Mouse (Mus musculus) limb, embryonic 12.5 days (tissue): ENCODE measurements at regions not wholly inside any gene's neighbourhood (a gene's known extent, or its start where the extent isn't known, plus 50 kb on each side); places are given as distances from the start of the nearest gene placed in this dataset.
A peak's percentile ranks its signal among the peaks of the same experiment; 100 is the strongest.

Experiments
- ATAC-seq: fragments of 200-750 bp; cut with Nextera tagmentation; 2 replicates; pipeline ENCODE4 v1.8.0; 2017; ENCODE audit warnings: low read depth, moderate TSS enrichment; ENCODE audit not compliant: insufficient number of reproducible peaks, insufficient read depth, low FRiP score, low TSS enrichment
- H3K27ac ChIP-seq: fragments of 300-500 bp; sonication (generic); 2 replicates; pipeline ENCODE4 v1.5.1; 2016; ENCODE audit warnings: mild to moderate bottlenecking, moderate library complexity
- H3K27me3 ChIP-seq: fragments of 300-500 bp; sonication (generic); 2 replicates; pipeline ENCODE4 v1.6.1; 2016; ENCODE audit warnings: mild to moderate bottlenecking, moderate library complexity
- H3K36me3 ChIP-seq: fragments of 300-500 bp; sonication (generic); 2 replicates; pipeline ENCODE4 v1.6.1; 2016; ENCODE audit warnings: mild to moderate bottlenecking, moderate library complexity
- H3K4me1 ChIP-seq: fragments of 300-500 bp; sonication (generic); replicated peaks from 2 replicates; pipeline ENCODE4 v1.6.1; 2016
- H3K4me2 ChIP-seq: fragments of 300-500 bp; sonication (generic); 2 replicates; pipeline ENCODE4 v1.6.1; 2016; ENCODE audit warnings: mild to moderate bottlenecking, moderate library complexity
- H3K4me3 ChIP-seq: fragments of 300-500 bp; sonication (generic); replicated peaks from 2 replicates; pipeline ENCODE4 v1.5.1; 2016; ENCODE audit warnings: mild to moderate bottlenecking
- H3K9ac ChIP-seq: fragments of 300-500 bp; sonication (generic); replicated peaks from 2 replicates; pipeline ENCODE4 v1.6.1; 2016; ENCODE audit warnings: mild to moderate bottlenecking, moderate library complexity
- H3K9me3 ChIP-seq: fragments of 300-500 bp; sonication (generic); 2 replicates; pipeline ENCODE4 v1.6.1; 2016; ENCODE audit warnings: mild to moderate bottlenecking, moderate library complexity
- WGBS: fragments of 180-500 bp; shearing (Covaris S2); methylation state at CpG from one replicate; pipeline ENCODE4 v1.1.7; 2016; 5-methylcytosine and 5-hydroxymethylcytosine counted together

- no peaks in the 10 kb centered on the region for H3K36me3 ChIP-seq
- no peak overlapping the region for H3K4me3 ChIP-seq
- no peak overlapping the region for H3K9ac ChIP-seq
- 61% methylated on average over 2 of the region's 2 CpGs for WGBS
- peaks cover 43% of the 10 kb centered on the region for H3K27me3 ChIP-seq
- H3K9me3 ChIP-seq = no peaks in the 10 kb centered on the region
- H3K4me1 ChIP-seq = no peaks in the 10 kb centered on the region
- H3K4me2 ChIP-seq = no peak overlapping the region
- no peak for ATAC-seq
- no peak overlapping the region for H3K27ac ChIP-seq
These were observed 201.3 kb downstream of the Drd1 start for GRCm38 (mm10) chr13:53854196-53854595.

DNA sequence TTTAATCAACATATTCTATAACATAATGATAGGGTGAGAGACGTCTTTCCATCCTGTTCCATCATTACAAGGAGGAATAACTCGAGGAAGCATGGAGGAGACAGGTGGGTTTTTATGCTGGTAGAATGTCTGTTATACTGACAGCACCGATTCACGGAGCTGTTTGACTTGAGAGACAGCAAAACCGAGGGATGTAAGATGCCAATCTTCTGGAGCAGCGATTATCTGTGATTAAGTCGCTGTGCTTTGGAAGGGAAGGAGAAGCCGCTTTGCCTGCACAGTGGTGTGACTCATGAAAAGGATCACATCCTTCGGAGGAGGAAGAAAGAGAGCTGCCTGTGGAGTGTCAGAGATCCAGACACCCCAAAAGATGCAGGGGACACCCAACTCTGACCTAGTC is 205.4 kb downstream of the Drd1 start:
- no peaks in the 10 kb centered on the region for H3K9me3 ChIP-seq
- no peak overlapping the region for H3K27ac ChIP-seq
- WGBS = 81% methylated on average over 9 of the region's 9 CpGs
- H3K36me3 ChIP-seq = no peaks in the 10 kb centered on the region
- no peak overlapping the region for H3K4me2 ChIP-seq
- H3K27me3 ChIP-seq = peaks cover 21% of the 10 kb centered on the region
- no peak overlapping the region for H3K4me3 ChIP-seq
- H3K4me1 ChIP-seq = no peaks in the 10 kb centered on the region
- no peak overlapping the region for H3K9ac ChIP-seq
- no peak for ATAC-seq

GRCm38 (mm10) chr13:53846221-53846620 is 209.3 kb downstream of the Drd1 start:
- Histone ChIP-seq H3K4me1 (no peaks in the 10 kb centered on the region), H3K4me3 (no peak overlapping the region), H3K9ac (no peak overlapping the region), H3K4me2 (no peak overlapping the region), H3K36me3 (no peaks in the 10 kb centered on the region), H3K27me3 (0 out of 2 replicates have a peak, but pooled peaks cover 12% of the 10 kb centered on the region), H3K9me3 (no peaks in the 10 kb centered on the region), H3K27ac (no peak overlapping the region)
- WGBS = 89% methylated on average over 5 of the region's 5 CpGs
- ATAC-seq = no peak

DNA sequence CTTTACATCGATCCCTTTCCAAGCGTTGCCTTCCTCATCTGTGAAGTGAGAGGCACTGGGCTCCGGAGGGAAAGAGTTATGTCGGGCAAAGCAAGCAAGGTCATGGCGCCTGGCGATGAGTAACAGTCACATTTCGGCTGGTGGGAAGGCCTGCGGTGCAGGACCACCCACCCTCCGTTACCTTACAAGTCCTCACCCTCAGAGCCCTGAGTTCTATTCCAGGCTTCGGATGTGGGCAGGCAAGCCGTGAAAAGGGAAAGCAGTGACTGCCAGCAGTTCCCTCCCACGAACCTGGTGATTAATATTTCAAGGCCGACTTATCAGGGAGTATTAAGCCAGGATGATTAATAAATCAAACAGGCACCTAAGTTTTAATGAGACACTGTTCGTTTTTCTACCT is 209.7 kb downstream of the Drd1 start:
- H3K36me3 ChIP-seq = no peaks in the 10 kb centered on the region
- no peak for ATAC-seq

DNA sequence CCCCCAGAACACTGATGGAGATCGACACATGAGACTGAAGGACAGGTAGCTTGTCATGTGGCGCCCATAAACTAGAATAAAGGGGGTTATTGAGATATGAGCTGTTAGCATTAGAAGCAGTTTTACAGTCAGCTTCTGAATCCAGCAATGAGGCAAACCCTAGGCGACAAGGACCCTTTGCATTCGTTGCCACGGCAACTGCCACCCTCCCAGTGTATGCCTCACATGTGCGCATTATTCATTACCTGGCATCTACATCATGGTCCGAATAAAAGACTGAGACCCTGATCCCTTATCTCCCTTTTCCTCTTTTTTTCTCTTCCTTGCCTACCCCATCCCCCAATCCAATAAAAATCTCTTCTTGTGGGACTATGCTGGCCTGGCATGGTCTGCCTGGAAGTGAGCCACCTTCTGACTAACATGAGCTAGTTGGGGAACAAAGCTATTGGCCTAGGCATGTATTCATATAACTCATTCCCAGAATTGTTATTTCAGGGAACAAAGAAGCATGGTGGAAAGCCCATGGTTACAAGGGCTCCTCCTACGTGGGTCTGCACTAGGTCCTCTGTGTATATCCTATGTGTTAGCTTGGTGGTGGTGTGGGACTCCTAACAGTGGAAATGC is 229.4 kb downstream of the Drd1 start:
- no peaks in the 10 kb centered on the region for H3K4me1 ChIP-seq
- H3K27me3 ChIP-seq = peaks cover 14% of the 10 kb centered on the region; the same call in 1 of the 2 replicates
- 73% methylated on average over 8 of the region's 8 CpGs for WGBS
- H3K27ac ChIP-seq = no peak overlapping the region
- no peaks in the 10 kb centered on the region; the same call in 1 of the 2 replicates for H3K9me3 ChIP-seq
- no peaks in the 10 kb centered on the region for H3K36me3 ChIP-seq
- H3K4me3 ChIP-seq = no peak overlapping the region
- no peak overlapping the region for H3K9ac ChIP-seq
- no peak overlapping the region for H3K4me2 ChIP-seq
- no peak for ATAC-seq

More for the DNA sequence above, 209.7 kb downstream of the Drd1 start:
- H3K4me2 ChIP-seq = no peak overlapping the region
- 81% methylated on average over 14 of the region's 14 CpGs for WGBS
- no peaks in the 10 kb centered on the region for H3K9me3 ChIP-seq
- no peak overlapping the region for H3K4me3 ChIP-seq
- H3K27ac ChIP-seq = no peak overlapping the region
- 0 out of 2 replicates have a peak, but pooled peaks cover 12% of the 10 kb centered on the region for H3K27me3 ChIP-seq
- H3K9ac ChIP-seq = no peak overlapping the region
- H3K4me1 ChIP-seq = no peaks in the 10 kb centered on the region

- H3K36me3 ChIP-seq = no peaks in the 10 kb centered on the region
- 87% methylated on average over 8 of the region's 8 CpGs for WGBS
- no peaks in the 10 kb centered on the region for H3K9me3 ChIP-seq
- H3K4me2 ChIP-seq = no peak overlapping the region
- peaks cover 33% of the 10 kb centered on the region for H3K27me3 ChIP-seq
- no peaks in the 10 kb centered on the region for H3K4me1 ChIP-seq
- H3K9ac ChIP-seq = no peak overlapping the region
- H3K4me3 ChIP-seq = no peak overlapping the region
- ATAC-seq = no peak
- H3K27ac ChIP-seq = no peak overlapping the region
These were observed 233.4 kb downstream of the Drd1 start for GRCm38 (mm10) chr13:53822061-53822460.

GRCm38 (mm10) chr13:53815629-53816028 is 239.9 kb downstream of the Drd1 start:
- ATAC-seq = no peak
- Histone ChIP-seq H3K4me2 (no peak overlapping the region), H3K27ac (no peak overlapping the region), H3K27me3 (peaks cover 82% of the 10 kb centered on the region), H3K9ac (no peak overlapping the region), H3K4me3 (no peak overlapping the region), H3K9me3 (no peaks in the 10 kb centered on the region), H3K36me3 (no peaks in the 10 kb centered on the region), H3K4me1 (peaks cover 8% of the 10 kb centered on the region)
- 88% methylated on average over 7 of the region's 7 CpGs for WGBS

DNA sequence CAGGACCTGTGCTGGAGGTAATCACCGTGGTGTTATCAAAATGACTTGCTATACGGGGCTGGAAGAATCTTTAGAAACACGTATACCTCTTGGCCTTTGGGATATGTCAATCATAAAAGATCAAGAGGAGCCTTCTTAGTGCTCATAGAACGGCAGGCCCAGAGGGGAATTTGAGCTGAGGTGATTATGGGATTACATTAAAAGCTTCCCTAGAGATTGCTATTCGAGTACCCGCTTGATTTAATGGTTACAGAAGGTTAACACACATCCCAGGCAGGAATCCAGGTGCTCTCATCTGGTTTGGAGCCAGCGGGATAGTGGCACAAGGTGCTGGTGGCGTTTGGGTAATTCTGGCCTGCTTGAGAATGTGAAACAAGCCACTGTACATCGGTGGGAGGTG is 241.4 kb downstream of the Drd1 start:
- H3K9ac ChIP-seq = no peak overlapping the region
- no peak for ATAC-seq
- no peak overlapping the region for H3K27ac ChIP-seq
- H3K9me3 ChIP-seq = no peaks in the 10 kb centered on the region
- no peaks in the 10 kb centered on the region for H3K36me3 ChIP-seq
- H3K4me1 ChIP-seq = peaks cover 8% of the 10 kb centered on the region
- WGBS = 22% methylated on average over 9 of the region's 9 CpGs
- no peak overlapping the region for H3K4me2 ChIP-seq
- peaks cover 97% of the 10 kb centered on the region for H3K27me3 ChIP-seq
- no peak overlapping the region for H3K4me3 ChIP-seq

- Histone ChIP-seq H3K4me1 (peaks cover 28% of the 10 kb centered on the region), H3K36me3 (no peaks in the 10 kb centered on the region), H3K4me3 (no peak overlapping the region), H3K9me3 (no peaks in the 10 kb centered on the region), H3K4me2 (no peak overlapping the region), H3K27me3 (peaks cover 96% of the 10 kb centered on the region), H3K9ac (no peak overlapping the region), H3K27ac (no peak overlapping the region)
- no peak for ATAC-seq
- WGBS = 21% methylated on average over 4 of the region's 4 CpGs
These were observed 243.6 kb downstream of the Drd1 start for GRCm38 (mm10) chr13:53811862-53812261.

- Histone ChIP-seq H3K4me3 (no peak overlapping the region), H3K4me1 (peaks cover 28% of the 10 kb centered on the region), H3K9ac (no peak overlapping the region), H3K27me3 (peaks cover 96% of the 10 kb centered on the region), H3K27ac (no peak overlapping the region), H3K36me3 (no peaks in the 10 kb centered on the region), H3K9me3 (no peaks in the 10 kb centered on the region), H3K4me2 (no peak overlapping the region)
- 69% methylated on average over 8 of the region's 8 CpGs for WGBS
- no peak for ATAC-seq
These were observed 244.4 kb downstream of the Drd1 start for GRCm38 (mm10) chr13:53811151-53811550.

- H3K9me3 ChIP-seq = no peaks in the 10 kb centered on the region
- no peak overlapping the region for H3K27ac ChIP-seq
- H3K27me3 ChIP-seq = peaks cover 97% of the 10 kb centered on the region
- ATAC-seq = peak; percentile 79; the same call in 1 of the 2 replicates
- no peak overlapping the region for H3K9ac ChIP-seq
- peaks cover 20% of the 10 kb centered on the region for H3K4me1 ChIP-seq
- H3K4me3 ChIP-seq = no peak overlapping the region
- H3K36me3 ChIP-seq = no peaks in the 10 kb centered on the region
- H3K4me2 ChIP-seq = peak overlapping the region; percentile 4; the same call in 1 of the 2 replicates
- WGBS = 9% methylated on average over 13 of the region's 13 CpGs
These were observed 247.5 kb downstream of the Drd1 start for GRCm38 (mm10) chr13:53807791-53808525.
